ENCODE assay signal across 9 mouse cellular contexts in the genomic region with DNA sequence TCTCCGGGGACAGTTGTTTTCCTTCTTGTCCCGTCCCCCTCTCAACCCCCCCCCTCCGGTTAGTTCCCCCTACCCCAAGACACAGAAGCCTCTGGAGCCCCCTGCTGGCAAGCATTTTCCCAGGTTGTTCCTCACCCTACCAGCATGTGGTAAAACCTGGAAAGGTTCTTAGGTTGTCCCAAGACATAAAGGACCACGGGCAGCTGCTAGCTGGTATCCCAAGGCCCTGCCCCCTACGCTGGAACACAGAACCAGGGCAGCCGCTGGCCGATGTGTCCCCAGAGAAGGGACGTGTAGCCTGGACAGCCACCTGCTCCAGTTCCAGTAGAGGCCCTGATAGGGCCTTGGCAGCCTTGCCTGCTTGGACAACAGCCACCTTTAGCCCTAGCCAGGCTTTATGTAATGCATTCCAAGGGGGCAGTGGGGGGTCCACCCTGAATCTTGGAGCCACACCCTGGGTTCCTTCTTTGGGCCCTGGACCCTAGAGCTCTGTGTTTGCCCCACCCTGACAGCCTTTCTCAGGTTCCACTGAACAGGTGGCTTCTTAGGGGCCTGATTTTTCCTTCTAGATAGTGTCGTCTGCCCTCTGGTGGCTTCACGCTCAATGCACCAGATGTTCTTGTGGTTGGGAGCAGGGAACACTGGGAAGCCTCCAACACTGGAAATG. TPM values are rescaled to one million over a fixed set of nuclear protein-coding genes. Genes with fewer than 3 reads are reported as not detected.
DNase-seq lines count a peak whose midpoint lies in the region; ATAC-seq and TF ChIP-seq lines count a peak whose summit lies in the region.
"Had no signal": no experiment of that assay in that cellular context is flagged by ENCODE, and none has a peak within 500 bp of the region (broad histone marks: within the 10 kb centered on the region; RNA-seq: fewer than 3 reads in every experiment).

No protein-coding gene starts in this region.

- H3K79me2 ChIP-seq in heart, adult 2 months (replicated peaks; ENCODE audit: control insufficient read depth, insufficient read depth, low read length), result peaks cover 4% of the 10 kb centered on the region; the same call in 1 of the 2 replicates

- POLR2A ChIA-PET in Patski (lab: Charles Lee), result interaction anchor here (1.0 to 1.6 kb wide), 2 partner anchors 13 to 21 kb away, joined by 4 to 6 read pairs; partner anchors contain the start of gene Bsg

- peaks cover 25% of the 10 kb centered on the region for H3K4me1 ChIP-seq in heart, adult 2 months (ENCODE audit: control insufficient read depth, insufficient read depth, low read length)
- peaks cover 10% of the 10 kb centered on the region; the same call in 1 of the 2 replicates for H3K4me1 ChIP-seq in kidney, adult 2 months (ENCODE audit: control insufficient read depth, insufficient read depth, low read length)
- peaks cover 25% of the 10 kb centered on the region for H3K4me1 ChIP-seq in lung, embryonic 15.5 days

- peak; percentile 71 to 89 for DNase-seq in adrenal gland, adult (ENCODE audit: inconsistent age in 2 of 2, low spot score in 1 of 2)
- no peak for DNase-seq in adrenal gland, postnatal 4 days (ENCODE audit: low spot score in 2 of 2)
- no peak for DNase-seq in Patski (ENCODE audit: low read depth, low spot score)
- DNase-seq in embryo, embryonic 11.5 days (ENCODE audit: low read depth, low spot score), result peak; percentile 42
- peak; percentile 70 to 76 for DNase-seq in heart, adult 2 months
- peak; percentile 75 for DNase-seq in kidney, adult 2 months
- DNase-seq in skeletal muscle tissue, adult 2 months (ENCODE audit: low read depth, low spot score), result peak; percentile 87

- CTCF ChIA-PET in Patski (lab: Charles Lee), result interaction anchor here (1.7 to 2.3 kb wide), 3 partner anchors 13 to 19 kb away, joined by 6 to 7 read pairs (median 7); no protein-coding TSS in a partner anchor

- intact Hi-C loops in heart, adult 2 months (cut with DNase I), result no loop called here

- H3K9me3 ChIP-seq in lung, embryonic 15.5 days, result no peaks in the 10 kb centered on the region

- peaks cover 16% of the 10 kb centered on the region for H3K36me3 ChIP-seq in heart, adult 2 months (ENCODE audit: control insufficient read depth, insufficient read depth, low read length)
- no peaks in the 10 kb centered on the region for H3K36me3 ChIP-seq in kidney, adult 2 months (ENCODE audit: control insufficient read depth, insufficient read depth, low read length)
- peaks cover 41% of the 10 kb centered on the region for H3K36me3 ChIP-seq in lung, embryonic 15.5 days

- peak overlapping the region; percentile 91 for H3K4me2 ChIP-seq in lung, embryonic 15.5 days

- TF ChIP-seq CTCF in Patski (IDR thresholded peaks at IDR 0.05), result no peak
- TF ChIP-seq CTCF in heart, adult 2 months (IDR thresholded peaks at IDR 0.05), result peak; percentile 56
- TF ChIP-seq CTCF in kidney, adult 2 months (conservative IDR thresholded peaks at IDR 0.05; ENCODE audit: insufficient read depth, insufficient read length, low read depth, low read length), result peak; percentile 54

- no peaks in the 10 kb centered on the region for H3K27me3 ChIP-seq in Patski
- H3K27me3 ChIP-seq in heart, adult 2 months (ENCODE audit: control insufficient read depth, insufficient read depth, low read length), result no peaks in the 10 kb centered on the region
- no peaks in the 10 kb centered on the region for H3K27me3 ChIP-seq in kidney, adult 2 months (replicated peaks; ENCODE audit: control insufficient read depth, insufficient read depth, low read length)
- H3K27me3 ChIP-seq in lung, embryonic 15.5 days, result no peaks in the 10 kb centered on the region

- WGBS in heart, adult 2 months, result 2% methylated on average over 10 of the region's 10 CpGs
- WGBS in kidney, adult 2 months, result 3% methylated on average over 10 of the region's 10 CpGs
- 4% methylated on average over 10 of the region's 10 CpGs for WGBS in lung, embryonic 15.5 days

- no peak for TF ChIP-seq EP300 in heart, adult 2 months (IDR thresholded peaks at IDR 0.05; ENCODE audit: insufficient read depth, low read depth, low read length)

- peak overlapping the region; percentile 87 for H3K27ac ChIP-seq in heart, adult 2 months
- H3K27ac ChIP-seq in kidney, adult 2 months (ENCODE audit: insufficient read depth, low read depth, low read length), result peak overlapping the region; percentile 52
- peak overlapping the region; percentile 72 for H3K27ac ChIP-seq in lung, embryonic 15.5 days

- 0 out of 2 replicates have a peak, but pooled peaks have one; percentile 36 for TF ChIP-seq POLR2A in heart, adult 2 months (IDR thresholded peaks at IDR 0.05; ENCODE audit: insufficient read depth, low read depth, low read length)
- TF ChIP-seq POLR2A in kidney, adult 2 months (IDR thresholded peaks at IDR 0.05; ENCODE audit: low read depth, low read length), result no peak

- H3K4me3 ChIP-seq in heart, adult 2 months, result peak overlapping the region; percentile 87
- H3K4me3 ChIP-seq in kidney, adult 2 months (ENCODE audit: insufficient read depth, low read depth, low read length), result peak overlapping the region; percentile 90
- peak overlapping the region; percentile 69 for H3K4me3 ChIP-seq in lung, embryonic 15.5 days

- peak overlapping the region; percentile 82 for H3K9ac ChIP-seq in heart, adult 2 months (ENCODE audit: low read depth, low read length)
- peak overlapping the region; percentile 86 for H3K9ac ChIP-seq in lung, embryonic 15.5 days

- in situ Hi-C loops in Patski (cut with MboI; ENCODE audit: low pct_unique_long_range_greater_than_20kb), result no loop called here

- ATAC-seq in Patski, result peak; percentile 12
- no peak for ATAC-seq in lung, embryonic 15.5 days (ENCODE audit: borderline replicate concordance, extremely low read depth, low FRiP score, low TSS enrichment)

RNA-seq across cellular contexts. Expression of gene Cdc34, which starts 1.1 kb away (rescaled TPM):
- total RNA-seq in adrenal gland, postnatal 4 days (2021), result 10 to 100 TPM; 72.6 to 78.1 TPM
- polyA plus RNA-seq in Patski (2021), result 72.2 TPM
- 100 to 1,000 TPM; 196 to 216 TPM for total RNA-seq in heart, adult 2 months (2021)
- 352 and 397 TPM in 2 replicates for polyA plus RNA-seq in heart, adult 2 months (2012; rRNA removed)
- polyA plus RNA-seq in kidney, adult 2 months (2012; rRNA removed), result 159 and 183 TPM in 2 replicates
- polyA plus RNA-seq in lung, embryonic 15.5 days (2015; fragmentation: Nextera tagmentation; extraction: Ambion mirVana), result 79.5 and 82.0 TPM in 2 replicates

RNA-seq across cellular contexts. Expression of gene Gzmm, which starts 5.8 kb away (rescaled TPM):
- 1 to 10 TPM; 1.8 to 2.4 TPM for total RNA-seq in adrenal gland, postnatal 4 days (2021)
- polyA plus RNA-seq in Patski (2021), result 0.47 TPM
- total RNA-seq in heart, adult 2 months (2021), result 1 to 10 TPM; 6.4 to 6.5 TPM
- polyA plus RNA-seq in heart, adult 2 months (2012; rRNA removed), result 7.4 and 9.2 TPM in 2 replicates
- 0.34 and 0.94 TPM in 2 replicates for polyA plus RNA-seq in kidney, adult 2 months (2012; rRNA removed)
- polyA plus RNA-seq in lung, embryonic 15.5 days (2015; fragmentation: Nextera tagmentation; extraction: Ambion mirVana), result 0.86 and 0.89 TPM in 2 replicates

RNA-seq across cellular contexts. Expression of gene Tpgs1, which starts 13.9 kb away (rescaled TPM):
- 10 to 100 TPM; 32.4 to 33.9 TPM for total RNA-seq in adrenal gland, postnatal 4 days (2021)
- 62.4 TPM for polyA plus RNA-seq in Patski (2021)
- total RNA-seq in heart, adult 2 months (2021), result 10 to 100 TPM; 16.5 to 18.8 TPM
- polyA plus RNA-seq in heart, adult 2 months (2012; rRNA removed), result 18.0 and 28.1 TPM in 2 replicates
- polyA plus RNA-seq in kidney, adult 2 months (2012; rRNA removed), result 60.3 and 75.2 TPM in 2 replicates
- 61.7 and 65.9 TPM in 2 replicates for polyA plus RNA-seq in lung, embryonic 15.5 days (2015; fragmentation: Nextera tagmentation; extraction: Ambion mirVana)

RNA-seq across cellular contexts. Expression of gene Madcam1, which starts 18.7 kb away (rescaled TPM):
- under 1 TPM; 0.28 to 0.64 TPM for total RNA-seq in adrenal gland, postnatal 4 days (2021)
- polyA plus RNA-seq in Patski (2021), result not detected
- not detected for total RNA-seq in heart, adult 2 months (2021)
- not detected in 2 replicates for polyA plus RNA-seq in heart, adult 2 months (2012; rRNA removed)
- 0.44 TPM in 1 of 2 replicates, not detected in the other for polyA plus RNA-seq in kidney, adult 2 months (2012; rRNA removed)
- polyA plus RNA-seq in lung, embryonic 15.5 days (2015; fragmentation: Nextera tagmentation; extraction: Ambion mirVana), result 0.89 and 1.3 TPM in 2 replicates
- total RNA-seq: neutrophil, adult 5-6 weeks had no signal

RNA-seq across cellular contexts. Expression of gene Bsg, which starts 21.2 kb away (rescaled TPM):
- total RNA-seq in adrenal gland, postnatal 4 days (2021), result 100 to 1,000 TPM; 504 to 513 TPM
- 1,052 TPM for polyA plus RNA-seq in Patski (2021)
- total RNA-seq in heart, adult 2 months (2021), result 1,000 to 10,000 TPM; 1,364 to 1,491 TPM
- 1,570 and 1,684 TPM in 2 replicates for polyA plus RNA-seq in heart, adult 2 months (2012; rRNA removed)
- polyA plus RNA-seq in kidney, adult 2 months (2012; rRNA removed), result 825 and 914 TPM in 2 replicates
- polyA plus RNA-seq in lung, embryonic 15.5 days (2015; fragmentation: Nextera tagmentation; extraction: Ambion mirVana), result 1,102 and 1,152 TPM in 2 replicates

Comparison
In these comparisons a context has a peak if more than half of its experiments do, and no peak if none do; other contexts are left out.
1. DNase-seq: peak in adrenal gland, adult (2 of 2), embryo, embryonic 11.5 days (single experiment), heart, adult 2 months (2 of 2), kidney, adult 2 months (single experiment) and skeletal muscle tissue, adult 2 months (single experiment); none in adrenal gland, postnatal 4 days (0 of 2) and Patski (single experiment).
2. Peak in every context shown above with its lines, with median percentiles within 50 percentile points of each other: H3K27ac ChIP-seq and H3K4me3 ChIP-seq.